Mouse (Mus musculus): ENCODE results near the gene Rasgef1b.

Rasgef1b gene

DNA sequence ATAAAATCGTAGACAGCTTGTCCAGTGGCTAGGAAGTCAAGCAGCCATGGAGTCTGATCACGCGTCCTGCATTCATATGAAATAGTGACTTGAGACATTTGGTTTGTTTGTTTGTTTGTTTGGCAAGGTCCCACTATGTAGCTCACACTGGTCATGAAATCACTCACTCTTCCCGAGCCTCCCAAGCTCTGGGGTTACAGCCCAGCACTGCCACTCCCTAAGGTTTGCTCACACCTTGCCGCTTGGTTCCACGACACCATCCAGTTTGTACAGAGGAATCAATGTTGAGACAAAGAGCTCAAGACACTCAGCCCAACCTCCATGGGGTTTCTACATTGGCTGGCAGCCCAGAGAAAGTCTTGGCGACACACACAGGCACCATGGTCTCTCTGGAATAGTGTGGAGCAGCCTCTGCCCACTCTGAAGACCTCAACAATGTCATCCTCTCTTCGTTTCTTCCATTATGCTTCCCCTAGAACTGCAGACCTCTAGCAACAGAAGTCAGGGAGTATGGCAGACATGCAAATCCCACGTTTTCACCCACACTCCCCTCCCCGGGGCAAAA is 436.5 kb downstream of the Rasgef1b start:
- no peak for DNase-seq (ENCODE audit: low spot score in 2 of 2)

DNA sequence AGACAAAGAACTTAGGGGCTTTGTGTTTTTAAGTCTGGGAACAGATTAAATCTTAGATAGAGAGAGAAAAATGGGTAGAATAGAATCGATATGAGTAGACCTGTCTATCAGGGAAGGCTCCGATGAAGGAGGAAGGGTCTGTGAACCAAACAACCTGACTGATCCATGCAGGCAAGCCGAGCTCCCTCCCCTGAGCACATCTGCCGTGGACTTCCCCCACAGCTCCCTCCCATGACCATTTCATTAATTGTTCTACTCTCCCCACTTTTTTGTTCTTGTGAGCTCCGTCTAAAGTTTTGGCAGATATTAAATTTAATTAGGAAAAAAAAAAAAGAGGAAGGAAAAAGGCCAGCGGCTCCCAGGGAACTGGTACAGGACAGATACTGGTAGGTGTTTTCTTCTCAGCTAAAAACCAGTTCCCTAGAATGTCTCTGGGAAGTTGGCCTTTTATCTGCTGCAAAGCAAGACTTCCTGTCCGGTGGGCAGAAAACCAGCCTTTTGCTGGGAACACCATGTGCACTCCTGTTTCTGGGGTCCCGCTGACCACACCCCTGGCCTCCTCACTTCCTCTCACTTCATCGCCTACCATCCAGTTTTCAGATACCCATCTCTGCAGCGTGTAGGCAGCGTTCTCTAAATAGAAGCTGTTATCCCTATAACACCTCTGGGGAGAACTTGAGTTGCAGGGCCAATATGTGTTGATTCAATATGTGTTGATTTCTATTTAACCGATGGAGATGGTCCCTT is 437.6 kb downstream of the Rasgef1b start:
- DNase-seq (ENCODE audit: low spot score in 2 of 2) = no peak

- DNase-seq (ENCODE audit: low spot score in 2 of 2) = no peak
These were observed 440.6 kb downstream of the Rasgef1b start for GRCm38 (mm10) chr5:99288262-99288661.

DNA sequence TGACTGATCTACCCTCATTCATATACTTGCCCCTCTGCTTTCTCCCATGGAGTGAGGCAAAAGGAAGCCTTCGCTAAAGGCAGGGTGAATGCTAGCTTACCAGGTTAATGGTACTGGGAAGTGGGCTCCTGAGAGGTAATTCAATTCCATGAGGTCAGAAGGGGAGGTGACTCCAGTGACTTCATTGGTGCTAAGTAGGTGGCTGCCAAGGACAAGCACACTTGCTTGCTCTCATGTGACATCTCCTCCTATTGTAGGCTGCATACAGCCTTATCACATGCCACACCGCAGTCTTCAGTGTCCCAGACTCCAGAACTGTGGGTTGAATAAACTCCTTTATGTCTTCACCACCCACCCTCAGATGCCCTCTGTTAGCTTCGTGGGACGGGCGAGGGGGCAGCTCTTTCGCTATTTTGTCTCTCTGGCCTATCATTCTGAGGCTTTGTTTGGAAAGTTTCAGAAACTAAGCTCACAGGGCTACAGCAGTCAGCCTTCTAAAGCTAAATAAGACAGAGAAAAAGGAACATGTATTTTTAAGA is 441.1 kb downstream of the Rasgef1b start:
- DNase-seq (ENCODE audit: low spot score in 2 of 2) = no peak

DNA sequence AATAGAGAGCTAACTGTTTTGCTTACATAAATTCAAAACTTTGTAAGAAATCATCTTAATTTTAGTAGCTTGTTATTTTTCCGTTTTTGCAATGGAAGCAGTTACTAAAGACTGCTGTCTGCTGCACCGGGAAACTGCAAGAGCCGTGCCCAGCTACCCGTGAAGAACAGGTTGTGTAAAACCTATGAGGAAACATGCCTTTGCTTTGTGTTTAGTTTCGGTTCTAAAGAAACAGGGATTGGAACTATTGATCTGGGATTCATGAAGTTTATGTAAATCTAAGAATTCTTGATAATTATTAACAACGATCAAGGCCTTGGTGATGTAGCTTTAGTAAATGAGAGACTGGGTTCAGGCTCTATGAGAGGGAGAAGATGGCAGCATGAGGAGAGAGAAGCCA is 442.3 kb downstream of the Rasgef1b start:
- DNase-seq (ENCODE audit: low spot score in 2 of 2) = no peak

DNA sequence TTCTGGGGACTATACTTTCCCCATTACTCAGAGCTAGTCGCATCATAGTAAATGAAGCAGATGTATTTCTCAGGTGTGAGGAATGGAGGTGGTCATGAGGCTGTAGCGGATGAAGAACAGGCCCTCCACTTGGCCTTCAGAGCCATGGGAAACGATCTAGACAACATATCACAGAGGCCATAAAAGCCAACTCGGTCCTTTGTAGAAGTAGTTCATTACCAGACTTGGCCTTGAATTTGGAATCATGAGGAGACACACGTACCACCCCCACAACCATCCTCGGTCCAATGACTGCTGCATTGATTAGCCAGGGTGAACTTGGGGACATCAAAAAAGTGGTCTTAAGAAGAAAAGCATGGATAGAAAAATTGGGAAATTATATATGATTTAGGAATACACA is 442.8 kb downstream of the Rasgef1b start:
- no peak for DNase-seq (ENCODE audit: low spot score in 2 of 2)

- no peak for DNase-seq (ENCODE audit: low spot score in 2 of 2)
These were observed 444.5 kb downstream of the Rasgef1b start for GRCm38 (mm10) chr5:99284369-99284768.

DNA sequence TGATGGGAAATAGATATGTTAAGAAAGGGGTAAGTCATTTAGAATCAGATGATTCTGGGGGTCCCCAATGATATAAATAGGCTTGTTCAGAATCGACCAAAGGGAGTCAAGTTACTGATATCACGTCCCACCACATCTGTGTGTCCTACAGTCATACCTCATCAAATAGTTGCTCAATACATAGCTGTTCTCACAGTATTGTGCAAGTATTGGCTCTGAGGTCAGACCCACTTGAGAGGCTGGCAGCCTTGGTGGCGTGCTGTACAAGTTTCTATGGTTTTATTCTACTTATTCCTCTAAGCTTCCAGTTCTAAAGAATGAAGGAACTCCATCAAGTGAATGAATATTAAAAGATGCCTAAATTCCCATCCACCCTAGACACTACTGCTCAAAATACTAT is 445.2 kb downstream of the Rasgef1b start:
- DNase-seq (ENCODE audit: low spot score in 2 of 2) = no peak

DNA sequence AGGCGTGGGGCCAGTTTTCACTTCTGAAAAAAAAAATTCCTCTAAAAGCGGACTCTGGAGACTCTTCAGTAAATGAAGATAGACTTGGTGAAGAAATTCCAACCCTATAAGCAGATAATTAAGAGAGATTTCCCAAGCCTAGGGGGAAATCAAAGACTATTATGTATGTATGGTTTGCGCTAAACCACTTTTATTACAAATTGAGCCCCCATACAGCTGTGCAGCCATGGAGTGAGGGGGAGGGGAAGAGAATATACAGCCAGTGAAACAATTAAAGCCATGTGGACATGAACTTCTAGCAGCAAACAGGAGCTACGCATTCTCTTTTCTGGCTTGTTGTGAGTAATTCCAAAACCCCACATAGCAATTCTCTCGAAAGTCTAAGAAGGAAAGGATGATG is 448.3 kb downstream of the Rasgef1b start:
- DNase-seq (ENCODE audit: low spot score in 2 of 2) = no peak

DNA sequence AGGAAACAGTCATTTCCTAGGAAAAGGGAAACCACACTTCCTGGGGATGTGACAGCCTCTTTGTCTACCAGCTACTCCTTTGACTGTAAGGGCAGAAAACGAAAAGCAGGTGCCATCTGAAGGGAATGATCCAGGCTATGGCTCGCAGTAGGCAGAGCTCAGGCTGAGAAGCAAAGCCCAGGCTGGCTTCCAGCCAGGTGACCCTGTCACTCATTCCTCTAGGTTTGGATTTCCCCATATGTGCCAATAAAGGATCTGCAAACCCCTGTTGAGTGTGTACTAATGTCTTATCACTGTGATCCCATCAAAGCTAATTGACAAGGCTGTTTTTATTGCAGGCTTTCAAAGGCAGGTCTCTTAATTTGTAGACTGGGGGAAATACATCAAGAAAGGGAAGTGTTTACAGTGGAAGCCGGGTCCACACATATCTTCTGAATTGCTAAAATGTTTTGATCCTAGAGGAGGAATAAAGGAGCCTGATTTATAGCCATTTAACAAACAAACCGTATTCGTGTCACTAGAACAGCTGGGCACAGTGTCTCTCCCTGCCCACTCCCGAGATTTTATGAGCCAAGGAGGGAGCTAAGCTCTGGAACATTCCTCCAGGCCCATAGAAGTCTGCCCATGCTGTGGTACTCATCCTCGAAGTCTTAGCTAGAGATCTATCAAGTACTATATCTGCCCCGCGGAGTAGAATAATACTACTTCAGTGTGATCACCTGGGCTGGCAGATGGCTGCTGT is 449.7 kb downstream of the Rasgef1b start:
- no peak for DNase-seq (ENCODE audit: low spot score in 2 of 2)

DNA sequence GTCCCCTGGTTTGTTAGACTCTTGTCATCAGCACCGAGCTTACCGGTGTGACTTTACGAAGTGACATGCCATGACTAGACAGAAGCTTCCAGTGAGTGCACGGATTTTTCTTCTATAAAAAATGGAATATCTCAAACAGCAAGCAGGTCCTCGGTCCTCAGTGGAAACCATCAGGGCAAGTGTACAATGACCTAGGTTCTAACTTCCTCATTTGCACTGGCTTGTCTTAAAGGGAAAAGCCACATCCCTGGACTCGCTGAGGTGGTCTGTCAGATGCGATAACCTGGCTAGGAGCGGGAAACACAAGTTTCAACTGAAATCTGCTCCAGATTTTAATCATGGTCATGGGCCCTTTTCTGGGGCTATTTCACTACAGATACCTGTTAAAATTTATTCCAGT is 450.5 kb downstream of the Rasgef1b start:
- DNase-seq (ENCODE audit: low spot score in 2 of 2) = no peak

GRCm38 (mm10) chr5:99277536-99277935 is 451.3 kb downstream of the Rasgef1b start:
- no peak for DNase-seq (ENCODE audit: low spot score in 2 of 2)

- DNase-seq (ENCODE audit: low spot score in 2 of 2) = no peak
These were observed 454.7 kb downstream of the Rasgef1b start for GRCm38 (mm10) chr5:99274119-99274563.

DNA sequence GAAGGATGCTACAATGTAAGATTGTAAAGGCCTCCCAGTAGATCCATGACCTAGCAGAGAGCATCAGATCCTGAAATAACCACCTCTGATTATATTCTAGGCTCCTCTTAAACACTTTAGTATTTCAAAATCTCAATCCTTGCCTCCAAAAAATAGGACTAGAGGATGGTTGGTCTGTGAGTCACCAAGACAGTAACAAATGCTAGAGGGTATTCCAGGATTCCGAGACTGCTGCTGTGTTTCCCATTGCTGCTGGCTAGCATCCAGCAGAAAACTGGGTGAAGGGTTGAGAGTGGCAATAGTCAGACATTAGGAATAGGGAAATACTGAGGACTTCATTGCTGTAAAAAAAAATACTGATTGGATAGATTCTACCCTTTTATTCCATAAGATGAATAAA is 457.3 kb downstream of the Rasgef1b start:
- DNase-seq (ENCODE audit: low spot score in 2 of 2) = no peak

DNA sequence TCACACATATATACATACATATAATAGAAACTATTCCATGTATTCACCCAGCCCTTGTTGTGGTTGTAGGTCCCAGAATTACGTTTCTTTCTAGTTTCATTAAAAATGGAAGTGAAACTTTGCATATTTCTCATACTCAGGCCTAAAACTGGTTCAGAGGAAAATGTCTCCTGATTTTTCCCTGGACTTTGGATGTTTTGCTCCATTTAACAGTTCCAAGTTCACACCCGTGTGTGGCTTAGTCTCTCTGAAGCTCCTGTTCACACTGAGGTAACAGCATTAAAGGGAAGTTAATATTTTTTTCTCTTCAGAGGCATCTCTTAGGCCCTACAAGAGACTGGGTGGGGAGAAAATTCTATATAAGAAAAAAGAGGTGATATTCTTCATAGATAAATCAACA is 459.7 kb downstream of the Rasgef1b start:
- no peak for DNase-seq (ENCODE audit: low spot score in 2 of 2)

GRCm38 (mm10) chr5:99267338-99267737 is 461.5 kb downstream of the Rasgef1b start:
- DNase-seq (ENCODE audit: low spot score in 2 of 2) = no peak

DNA sequence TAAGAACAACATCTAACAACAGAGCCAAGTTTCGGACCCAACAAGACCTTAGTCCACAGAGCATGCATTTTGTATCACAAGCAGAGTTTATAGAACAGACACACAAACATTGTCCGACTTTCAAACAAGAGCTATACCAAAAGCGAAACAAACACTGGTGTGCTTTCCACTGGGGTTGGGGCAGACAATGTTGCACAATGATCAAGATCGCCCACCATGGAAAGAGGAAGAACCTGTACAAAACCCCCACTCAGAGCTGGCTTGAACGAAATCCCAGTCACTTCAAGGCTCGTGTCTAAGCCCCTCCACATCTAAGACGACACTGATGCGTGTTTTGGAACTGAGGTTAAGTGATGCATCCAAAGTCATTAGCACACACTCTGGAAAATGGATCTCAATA is 462.6 kb downstream of the Rasgef1b start:
- DNase-seq (ENCODE audit: low spot score in 2 of 2) = no peak

GRCm38 (mm10) chr5:99262197-99262920 is 466.5 kb downstream of the Rasgef1b start:
- DNase-seq (ENCODE audit: low spot score in 2 of 2) = no peak

GRCm38 (mm10) chr5:99261121-99261724 is 467.6 kb downstream of the Rasgef1b start:
- DNase-seq (ENCODE audit: low spot score in 2 of 2) = no peak

- DNase-seq (ENCODE audit: low spot score in 2 of 2) = no peak
These were observed 470.8 kb downstream of the Rasgef1b start for GRCm38 (mm10) chr5:99258003-99258500.

Data from frontal cortex, postnatal 25 days (tissue).